Mouse (Mus musculus): ENCODE measurements around the gene Nfkbid.

DNA sequence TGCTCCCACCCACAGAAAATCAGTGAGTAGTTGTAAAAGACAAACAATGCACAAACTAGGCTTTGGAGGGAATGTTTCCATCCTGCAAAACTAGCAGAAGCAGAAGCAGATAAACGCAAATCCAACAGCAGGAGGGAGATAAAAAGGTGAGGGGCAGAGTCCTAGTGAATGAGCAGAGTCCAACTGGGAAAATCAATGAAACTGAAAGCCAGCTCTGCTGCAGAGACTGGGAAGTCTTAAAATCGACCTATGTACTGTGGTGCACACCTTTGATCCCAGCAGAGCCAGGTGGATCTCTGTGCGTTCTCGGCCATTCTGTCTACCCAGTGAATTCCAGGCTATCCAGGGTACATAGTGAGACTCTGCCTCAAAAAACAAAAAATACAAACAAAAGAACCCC, 53.5 kb downstream of the Nfkbid start:
- no peak for TF ChIP-seq CTCF (IDR thresholded peaks at IDR 0.05; ENCODE audit: low read depth)
- TF ChIP-seq EP300 (IDR thresholded peaks at IDR 0.05; ENCODE audit: low read depth): no peak
